Mouse (Mus musculus): ENCODE results near the gene Zfp961. TPM values are rescaled to one million over a fixed set of nuclear protein-coding genes. Genes with fewer than 3 reads are reported as not detected.

Gene Zfp961
- polyA plus RNA-seq, 1 experiment from 2014 or later, result 21.8 TPM

- Histone ChIP-seq H3K27ac (replicated peaks) (no peak overlapping the region), H3K36me3 (no peaks in the 10 kb centered on the region), H3K4me3 (no peak overlapping the region), H3K4me2 (replicated peaks) (no peak overlapping the region), H3K27me3 (no peaks in the 10 kb centered on the region), H3K9me3 (no peaks in the 10 kb centered on the region), H3K4me1 (no peaks in the 10 kb centered on the region), H3K9ac (replicated peaks) (no peak overlapping the region)
- no peak for ATAC-seq (replicated peaks)
- WGBS, result 75% methylated on average over 1 of the region's 1 CpGs
These were observed 91.7 kb downstream of the Zfp961 start for GRCm38 (mm10) chr8:72042493-72042892.

Other genes starting within 250 kb of the Zfp961 start
- gene B3gnt3, start 249.2 kb upstream of the Zfp961 start, polyA plus RNA-seq (2015; fragmentation: Nextera tagmentation; extraction: Ambion mirVana), result 0.42 and 0.46 TPM in 2 replicates
- gene Fcho1, start 225.3 kb upstream of the Zfp961 start, polyA plus RNA-seq (2015; fragmentation: Nextera tagmentation; extraction: Ambion mirVana), result 70.9 and 71.7 TPM in 2 replicates
- 8.3 and 8.5 TPM in 2 replicates for gene Zfp709, start 69.0 kb upstream of the Zfp961 start, polyA plus RNA-seq (2015; fragmentation: Nextera tagmentation; extraction: Ambion mirVana)
- gene Zfp882, start 42.4 kb upstream of the Zfp961 start, polyA plus RNA-seq (2015; fragmentation: Nextera tagmentation; extraction: Ambion mirVana), result 16.4 and 17.8 TPM in 2 replicates
- gene Zfp617, start 42.4 kb upstream of the Zfp961 start, polyA plus RNA-seq (2015; fragmentation: Nextera tagmentation; extraction: Ambion mirVana), result 31.7 and 32.5 TPM in 2 replicates
- 1.2 TPM in 1 of 2 replicates, not detected in the other for gene Cyp4f18, start 58.6 kb downstream of the Zfp961 start, polyA plus RNA-seq (2015; fragmentation: Nextera tagmentation; extraction: Ambion mirVana)
- gene Olfr372, start 90.2 kb downstream of the Zfp961 start, polyA plus RNA-seq (2015; fragmentation: Nextera tagmentation; extraction: Ambion mirVana), result not detected in 2 replicates
- gene Olfr373, start 132.1 kb downstream of the Zfp961 start, polyA plus RNA-seq (2015; fragmentation: Nextera tagmentation; extraction: Ambion mirVana), result not detected in 2 replicates
- gene Olfr374, start 156.0 kb downstream of the Zfp961 start, polyA plus RNA-seq (2015; fragmentation: Nextera tagmentation; extraction: Ambion mirVana), result not detected in 2 replicates
- 221 TPM in 2 replicates for gene Tpm4, start 183.9 kb downstream of the Zfp961 start, polyA plus RNA-seq (2015; fragmentation: Nextera tagmentation; extraction: Ambion mirVana)
- 100 and 103 TPM in 2 replicates for gene Rab8a, start 210.2 kb downstream of the Zfp961 start, polyA plus RNA-seq (2015; fragmentation: Nextera tagmentation; extraction: Ambion mirVana)
- gene Hsh2d, start 238.6 kb downstream of the Zfp961 start, polyA plus RNA-seq (2015; fragmentation: Nextera tagmentation; extraction: Ambion mirVana), result not detected in 2 replicates

Data from forebrain, embryonic 15.5 days (tissue).